Mouse (Mus musculus): ENCODE measurements at regions not wholly inside any gene's neighbourhood (a gene's known extent, or its start where the extent isn't known, plus 50 kb on each side); places are given as distances from the start of the nearest gene placed in this dataset.

DNA sequence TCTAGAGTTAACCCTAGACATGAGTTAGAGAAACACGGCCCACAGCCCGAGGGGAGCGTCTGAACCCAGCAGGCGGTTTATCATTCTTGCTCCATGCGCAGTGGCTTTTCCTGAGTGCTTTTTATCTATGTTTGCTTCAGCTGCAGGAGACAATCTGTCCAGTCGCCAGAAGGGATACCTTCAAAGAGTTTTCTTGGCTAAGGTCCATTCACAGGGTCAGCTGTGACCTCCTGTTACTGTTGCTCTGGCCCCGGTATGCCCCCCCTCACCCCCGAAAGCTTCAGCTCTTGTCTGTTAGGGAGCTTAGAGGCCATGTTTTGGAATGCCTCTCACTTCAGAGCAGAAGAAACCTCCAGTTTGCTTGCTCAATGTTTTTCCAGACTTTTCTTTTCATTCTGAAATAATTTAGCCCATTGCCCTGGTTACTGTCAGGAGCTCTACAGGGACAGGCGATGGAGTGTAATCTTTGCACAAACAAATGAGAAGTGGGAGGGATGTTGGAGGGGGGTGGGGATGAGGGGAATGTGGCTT, 51.2 kb upstream of the Slc1a3 start:
- DNase-seq = peak; percentile 10

DNA sequence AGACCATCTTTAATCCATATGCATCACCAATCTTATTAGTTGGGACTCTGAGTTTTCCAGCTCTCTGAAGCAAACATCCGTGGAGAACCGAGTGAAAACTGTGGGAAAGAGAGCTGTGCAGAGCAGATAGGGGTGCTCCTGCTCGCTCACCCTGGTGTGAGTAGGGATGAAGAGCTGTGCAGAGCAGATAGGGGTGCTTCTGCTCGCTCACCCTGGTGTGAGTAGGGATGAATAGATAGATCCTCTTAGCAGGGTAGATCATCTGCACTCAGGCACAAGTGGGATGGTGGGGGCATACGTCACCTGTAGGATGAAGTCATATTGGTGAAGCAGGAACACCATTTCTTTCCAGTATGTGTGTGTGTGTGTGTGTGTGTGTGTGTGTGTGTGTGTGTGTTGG, 50.6 kb upstream of the Slc1a3 start:
- DNase-seq = no peak
